Mouse (Mus musculus): Measurements from ENCODE around the gene Tmeff1.

DNA sequence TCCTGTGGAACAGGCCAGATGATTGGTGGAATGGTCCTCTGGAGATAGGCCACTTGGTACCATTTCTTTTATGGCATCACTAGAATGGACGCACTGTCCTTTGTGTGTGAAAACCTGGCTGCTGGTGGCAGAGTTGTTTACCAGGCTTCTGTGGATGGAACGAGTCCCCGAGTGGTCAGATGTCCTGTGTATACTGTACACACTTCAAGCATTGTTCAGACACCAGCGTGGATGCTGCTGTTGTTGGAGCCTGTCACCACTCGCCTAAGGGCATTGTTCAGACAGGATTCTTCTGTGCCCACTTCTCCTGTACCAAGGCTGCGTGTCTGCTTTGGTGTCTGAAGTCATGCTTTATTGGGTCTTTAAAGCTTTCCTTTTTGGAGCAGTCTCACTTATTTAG lies 58.8 kb downstream of the Tmeff1 start:
- TF ChIP-seq POLR2A (IDR thresholded peaks at IDR 0.05; ENCODE audit: low read depth, low read length) (no peak), CTCF (IDR thresholded peaks at IDR 0.05; ENCODE audit: extremely low read depth, insufficient read depth, insufficient read length, insufficient replicate concordance) (no peak)
